Mouse (Mus musculus) lung, adult 2 months (tissue): ENCODE measurements around the gene AC124502.3.

Experiments
- CTCF ChIP-seq: fragments of 200-500 bp; IDR thresholded peaks from 2 replicates; pipeline ENCODE4 v1.5.1; 2011; ENCODE audit warnings: mild to moderate bottlenecking, low read length, control low read depth; ENCODE audit not compliant: insufficient read depth
- POLR2A ChIP-seq: fragments of 200-500 bp; IDR thresholded peaks from 2 replicates; pipeline ENCODE4 v1.6.1; 2011; ENCODE audit warnings: low read depth, mild to moderate bottlenecking, control low read depth, low read length, borderline replicate concordance; ENCODE audit errors: extremely low read depth

DNA sequence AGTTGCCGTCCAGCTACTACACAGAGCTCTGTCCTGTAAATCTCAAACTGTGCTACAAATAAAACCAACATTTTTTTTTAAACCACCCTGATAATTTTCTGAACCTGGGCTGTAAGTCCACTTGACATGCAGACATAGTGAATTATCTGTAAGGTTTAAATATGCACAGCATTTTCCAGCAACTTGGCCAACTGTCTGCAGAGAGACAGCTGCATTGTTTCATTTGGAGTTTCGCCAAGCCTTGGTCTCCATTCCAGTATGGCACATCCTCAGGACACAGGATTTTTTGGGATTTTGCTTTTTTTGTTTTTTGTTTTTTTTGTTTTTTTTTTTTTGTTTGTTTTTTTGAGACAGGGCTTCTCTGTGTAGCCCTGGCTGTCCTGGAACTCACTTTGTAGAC lies 17.3 kb upstream of the AC124502.3 start:
- TF ChIP-seq CTCF (no peak), POLR2A (no peak)
